Mouse (Mus musculus) retina, adult 2 months (tissue): ENCODE results near the gene Acot13.

Source experiments
- DNase-seq: peaks from one replicate; pipeline ENCODE4 v3.0.0-alpha.2; 2012; ENCODE audit warnings: low read depth, low spot score

Gene Acot13

GRCm38 (mm10) chr13:24830756-24831352, 486 bp downstream of the Acot13 start:
- no peak for DNase-seq

GRCm38 (mm10) chr13:24826116-24826515, 5.2 kb downstream of the Acot13 start:
- DNase-seq, result no peak

- DNase-seq, result no peak
These were observed 5.8 kb downstream of the Acot13 start for GRCm38 (mm10) chr13:24825587-24825986.

GRCm38 (mm10) chr13:24824647-24825046, 6.7 kb downstream of the Acot13 start:
- DNase-seq, result no peak

GRCm38 (mm10) chr13:24822663-24823343, 8.5 kb downstream of the Acot13 start:
- DNase-seq, result no peak

- no peak for DNase-seq
These were observed 11.4 kb downstream of the Acot13 start for GRCm38 (mm10) chr13:24819931-24820330.

- DNase-seq, result no peak
These were observed 14.9 kb downstream of the Acot13 start for GRCm38 (mm10) chr13:24816125-24817092.

- DNase-seq, result no peak
These were observed 16.7 kb downstream of the Acot13 start for GRCm38 (mm10) chr13:24814616-24815015.

GRCm38 (mm10) chr13:24812521-24812920, 18.8 kb downstream of the Acot13 start:
- DNase-seq, result no peak

- DNase-seq, result no peak
These were observed 25.3 kb downstream of the Acot13 start for GRCm38 (mm10) chr13:24806079-24806478.

- no peak for DNase-seq
These were observed 28.1 kb downstream of the Acot13 start for GRCm38 (mm10) chr13:24803196-24803595.

- DNase-seq, result no peak
These were observed 29.1 kb downstream of the Acot13 start for GRCm38 (mm10) chr13:24802131-24802691.

- peak; percentile 26 for DNase-seq
These were observed 29.9 kb downstream of the Acot13 start, which contains the start of gene BC005537 for GRCm38 (mm10) chr13:24801308-24801921. BC005537 (plus strand) TSS chr13:24801657.

GRCm38 (mm10) chr13:24800674-24801307, 30.5 kb downstream of the Acot13 start:
- DNase-seq, result peak; percentile 95

- peak; percentile 23 for DNase-seq
These were observed 31.2 kb downstream of the Acot13 start for GRCm38 (mm10) chr13:24799925-24800673.

GRCm38 (mm10) chr13:24799378-24799777, 32.0 kb downstream of the Acot13 start:
- no peak for DNase-seq

GRCm38 (mm10) chr13:24798686-24799085, 32.7 kb downstream of the Acot13 start:
- no peak for DNase-seq

- no peak for DNase-seq
These were observed 38.8 kb downstream of the Acot13 start for GRCm38 (mm10) chr13:24792411-24793045.

- DNase-seq, result no peak
These were observed 40.0 kb downstream of the Acot13 start for GRCm38 (mm10) chr13:24791349-24791748.

GRCm38 (mm10) chr13:24787477-24787876, 43.9 kb downstream of the Acot13 start:
- no peak for DNase-seq
